Mouse (Mus musculus) cerebellum, adult 2 months (tissue): ENCODE measurements at regions not wholly inside any gene's neighbourhood (a gene's known extent, or its start where the extent isn't known, plus 50 kb on each side); places are given as distances from the start of the nearest gene placed in this dataset.

Source experiments
- CTCF ChIP-seq: fragments of 200-500 bp; IDR thresholded peaks from 2 replicates; pipeline ENCODE4 v1.5.1; 2011; ENCODE audit warnings: low read depth, mild to moderate bottlenecking, control low read depth, low read length, moderate library complexity, borderline replicate concordance; ENCODE audit not compliant: insufficient read depth
- POLR2A ChIP-seq: fragments of 200-500 bp; IDR thresholded peaks from 2 replicates; pipeline ENCODE4 v1.6.1; 2011; ENCODE audit warnings: low read length, control low read depth, borderline replicate concordance; ENCODE audit not compliant: insufficient read depth

DNA sequence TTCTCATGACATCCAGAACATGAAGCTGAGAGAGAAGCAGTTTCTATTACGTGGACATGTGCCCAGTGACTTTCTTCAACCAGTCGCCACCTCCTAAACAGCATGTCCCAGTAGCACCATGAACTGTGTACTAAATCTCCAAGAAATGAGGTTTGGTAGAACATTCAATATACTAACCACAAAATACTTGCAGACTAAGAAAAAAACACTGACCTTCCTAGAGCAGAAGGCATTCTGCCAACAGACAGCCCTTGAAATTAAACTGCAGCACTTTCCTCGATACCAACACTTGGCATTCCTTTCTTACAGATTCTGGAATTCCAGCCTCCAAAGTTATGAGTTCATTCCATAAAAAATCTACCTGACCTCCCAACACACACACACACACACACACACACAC lies 166.6 kb downstream of the Atp6ap1l start:
- no peak for TF ChIP-seq CTCF
- no peak for TF ChIP-seq POLR2A
